In the genomic region with DNA sequence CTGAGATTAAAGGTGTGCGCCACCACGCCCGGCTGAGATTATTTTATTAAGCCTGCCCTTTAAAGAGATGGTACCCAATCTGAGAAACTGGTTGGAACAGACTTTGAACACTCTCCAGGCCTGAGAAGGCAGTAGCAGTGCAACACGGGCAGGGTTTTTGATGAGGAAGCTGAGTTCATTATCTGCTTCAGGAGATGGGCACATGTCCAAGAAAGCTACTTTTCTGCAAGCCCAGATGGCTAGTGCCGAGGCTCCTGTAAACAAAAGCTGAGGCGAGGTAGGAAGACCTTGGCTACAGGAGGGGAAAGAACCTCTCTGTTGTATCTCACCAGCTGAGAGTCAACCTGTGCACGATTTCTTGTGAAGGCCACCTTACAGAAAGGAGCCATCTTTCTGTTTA, we compare ENCODE assay signal across 19 mouse cellular contexts. TPM values are rescaled to one million over a fixed set of nuclear protein-coding genes. Genes with fewer than 3 reads are reported as not detected.
A peak's percentile ranks its signal among the peaks of the same experiment; 100 is the strongest.
DNase-seq lines count a peak whose midpoint lies in the region; TF ChIP-seq lines count a peak whose summit lies in the region.
"Had no signal": no experiment of that assay in that cellular context is flagged by ENCODE, and none has a peak within 500 bp of the region (broad histone marks: within the 10 kb centered on the region; RNA-seq: fewer than 3 reads in every experiment).

No protein-coding gene starts in this region.

- peaks cover 4% of the 10 kb centered on the region for H3K4me1 ChIP-seq in testis, adult 2 months (ENCODE audit: control insufficient read depth, insufficient read depth, low read length)
- peaks cover 15% of the 10 kb centered on the region; the same call in 1 of the 2 replicates for H3K4me1 ChIP-seq in small intestine, adult 2 months (ENCODE audit: control insufficient read depth, insufficient read depth, insufficient read length, low read length)

- 53% methylated on average over 7 of the region's 7 CpGs for WGBS in small intestine, adult 2 months

- TF ChIP-seq POLR2A in testis, adult 2 months (IDR thresholded peaks at IDR 0.05; ENCODE audit: control insufficient read depth, low read depth, low read length), result no peak
- no peak for TF ChIP-seq POLR2A in small intestine, adult 2 months (IDR thresholded peaks at IDR 0.05; ENCODE audit: low read depth, low read length)

- TF ChIP-seq CTCF in testis, adult 2 months (IDR thresholded peaks at IDR 0.05; ENCODE audit: control insufficient read depth, insufficient read depth, insufficient replicate concordance, low read depth, low read length), result no peak
- no peak for TF ChIP-seq CTCF in small intestine, adult 2 months (IDR thresholded peaks at IDR 0.05; ENCODE audit: extremely low read depth, insufficient read length, insufficient replicate concordance, low read depth, low read length)

- peak overlapping the region; percentile 50 for H3K27ac ChIP-seq in testis, adult 2 months (ENCODE audit: control insufficient read depth, insufficient read depth, low read depth, low read length)
- H3K27ac ChIP-seq in small intestine, adult 2 months (ENCODE audit: insufficient read depth, low read depth, low read length), result peak overlapping the region; percentile 19; the same call in 1 of the 2 replicates
- H3K27ac ChIP-seq: embryonic facial prominence, embryonic 10.5 days; embryonic facial prominence, embryonic 12.5 days; forebrain, embryonic 13.5 days; forebrain, embryonic 15.5 days had no signal

- DNase-seq in cerebellum, postnatal 10 days, result peak; percentile 37 to 41
- DNase-seq in cerebellum, postnatal 4 days (ENCODE audit: low spot score in 2 of 2), result no peak
- DNase-seq in testis, postnatal 10 days (ENCODE audit: low spot score), result no peak
- peak; percentile 65 for DNase-seq in brain, adult 2 months (ENCODE audit: low read depth, low spot score)
- no peak for DNase-seq in left cerebral cortex, adult 8-10 months (ENCODE audit: low spot score in 2 of 2)
- DNase-seq in layer of hippocampus, adult 9-10 months (ENCODE audit: low spot score), result no peak
- DNase-seq: adrenal gland, adult 8-10 months; adrenal gland, postnatal 14 days; adrenal gland, postnatal 36 days; cerebellum, adult 11-12 months; cerebellum, adult 9-10 months; forebrain, postnatal 0 days had no signal

- H3K4me3 ChIP-seq in testis, adult 2 months (ENCODE audit: control insufficient read depth, low read depth, low read length), result no peak overlapping the region
- H3K4me3 ChIP-seq in small intestine, adult 2 months (ENCODE audit: low read depth, low read length), result no peak overlapping the region
- H3K4me3 ChIP-seq: embryonic facial prominence, embryonic 10.5 days; embryonic facial prominence, embryonic 12.5 days; forebrain, embryonic 13.5 days; forebrain, embryonic 15.5 days had no signal

- H3K27me3 ChIP-seq in testis, adult 2 months (ENCODE audit: control insufficient read depth, insufficient read depth, low read length), result no peaks in the 10 kb centered on the region
- no peaks in the 10 kb centered on the region; the same call in 1 of the 2 replicates for H3K27me3 ChIP-seq in small intestine, adult 2 months (ENCODE audit: control insufficient read depth, insufficient read depth, low read length)
- H3K27me3 ChIP-seq: embryonic facial prominence, embryonic 12.5 days; forebrain, embryonic 13.5 days; forebrain, embryonic 15.5 days; Patski had no signal

- H3K36me3 ChIP-seq in testis, adult 2 months (ENCODE audit: control insufficient read depth, insufficient read depth, low read length), result no peaks in the 10 kb centered on the region
- H3K36me3 ChIP-seq in small intestine, adult 2 months (ENCODE audit: control insufficient read depth, insufficient read depth, low read length), result no peaks in the 10 kb centered on the region
- H3K36me3 ChIP-seq: embryonic facial prominence, embryonic 10.5 days; embryonic facial prominence, embryonic 12.5 days; forebrain, embryonic 15.5 days had no signal

RNA-seq across cellular contexts. Expression of gene Mical3, which starts 11.5 kb away (rescaled TPM):
- polyA plus RNA-seq in testis, adult 2 months (2012; rRNA removed), result 199 and 216 TPM in 2 replicates
- polyA plus RNA-seq in small intestine, adult 2 months (2012; rRNA removed), result 6.1 and 8.9 TPM in 2 replicates
- total RNA-seq in left cerebral cortex, adult 8-10 months (2022), result 100 to 1,000 TPM; 105 to 113 (median 110) TPM

RNA-seq across cellular contexts. Expression of gene Pex26, which starts 41.2 kb away (rescaled TPM):
- polyA plus RNA-seq in testis, adult 2 months (2012; rRNA removed), result 6.4 and 8.7 TPM in 2 replicates
- 8.7 and 13.6 TPM in 2 replicates for polyA plus RNA-seq in small intestine, adult 2 months (2012; rRNA removed)
- total RNA-seq in left cerebral cortex, adult 8-10 months (2022), result 10 to 100 TPM; 14.2 to 17.0 (median 14.8) TPM

Comparison
In these comparisons a context has a peak if more than half of its experiments do, and no peak if none do; other contexts are left out.
1. DNase-seq: peak in cerebellum, postnatal 10 days (2 of 2) and brain, adult 2 months (single experiment); none in cerebellum, postnatal 4 days (0 of 2), testis, postnatal 10 days (single experiment), left cerebral cortex, adult 8-10 months (0 of 2) and layer of hippocampus, adult 9-10 months (single experiment).
2. RNA of gene Mical3, which starts 11.5 kb away (polyA plus RNA-seq): 199 to 216 TPM in testis, adult 2 months; 6.1 to 8.9 TPM in small intestine, adult 2 months; every median in the first group is over 10 times any median in the second.